Mouse (Mus musculus): ENCODE measurements at regions not wholly inside any gene's neighbourhood (a gene's known extent, or its start where the extent isn't known, plus 50 kb on each side); places are given as distances from the start of the nearest gene placed in this dataset.

DNA sequence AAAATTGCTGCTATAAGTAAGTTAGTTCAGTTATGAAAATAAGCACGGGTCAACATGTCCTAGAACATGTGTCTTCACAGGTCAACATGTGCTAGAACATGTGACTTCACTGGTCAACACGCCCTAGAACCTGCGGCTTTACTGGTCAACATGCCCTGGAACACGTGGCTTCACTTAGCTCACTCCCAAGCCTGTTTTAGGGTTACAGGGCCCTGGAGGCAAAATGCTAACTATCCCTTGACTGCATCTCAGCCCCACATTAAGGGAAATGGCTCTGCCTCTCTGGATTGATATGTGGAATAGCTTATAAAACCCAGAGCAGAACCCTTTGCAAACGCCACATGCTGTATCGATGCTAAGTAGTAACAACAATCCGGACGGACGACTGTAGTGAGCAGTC is 67.8 kb downstream of the Nkx6-1 start:
- TF ChIP-seq POLR2A (IDR thresholded peaks at IDR 0.05; ENCODE audit: low read depth, low read length), result no peak
- TF ChIP-seq CTCF (IDR thresholded peaks at IDR 0.05; ENCODE audit: extremely low read depth, insufficient read length, insufficient replicate concordance, low read depth, low read length), result no peak
- 89% methylated on average over 9 of the region's 9 CpGs for WGBS
- no peaks in the 10 kb centered on the region for H3K36me3 ChIP-seq (ENCODE audit: control insufficient read depth, insufficient read depth, low read length)
- no peaks in the 10 kb centered on the region for H3K4me1 ChIP-seq (ENCODE audit: control insufficient read depth, insufficient read depth, insufficient read length, low read length)
- H3K27ac ChIP-seq (ENCODE audit: insufficient read depth, low read depth, low read length), result no peak overlapping the region
- H3K4me3 ChIP-seq (ENCODE audit: low read depth, low read length), result no peak overlapping the region
- no peaks in the 10 kb centered on the region for H3K27me3 ChIP-seq (ENCODE audit: control insufficient read depth, insufficient read depth, low read length)

DNA sequence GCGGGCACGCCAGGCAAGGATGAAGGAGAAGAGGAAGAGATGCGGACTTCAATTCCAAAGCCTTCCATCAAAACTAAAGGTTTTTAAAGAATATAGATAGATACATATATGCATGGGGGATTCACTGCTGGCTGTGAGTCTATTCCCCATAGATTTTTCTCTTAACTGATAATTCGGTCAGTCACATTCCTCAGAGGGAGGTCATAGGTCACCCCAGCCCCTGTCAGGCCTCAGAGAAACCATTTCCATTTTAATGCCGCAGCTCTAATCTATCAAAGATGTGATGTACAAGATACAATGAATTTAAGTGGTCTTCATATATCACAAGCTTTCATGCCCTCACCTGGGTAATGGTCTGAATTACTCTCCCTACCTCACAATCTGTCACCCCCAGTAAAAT is 73.6 kb downstream of the Nkx6-1 start:
- no peak for TF ChIP-seq CTCF (IDR thresholded peaks at IDR 0.05; ENCODE audit: extremely low read depth, insufficient read length, insufficient replicate concordance, low read depth, low read length)
- TF ChIP-seq POLR2A (IDR thresholded peaks at IDR 0.05; ENCODE audit: low read depth, low read length), result no peak
- H3K27ac ChIP-seq (ENCODE audit: insufficient read depth, low read depth, low read length), result no peak overlapping the region
- H3K36me3 ChIP-seq (ENCODE audit: control insufficient read depth, insufficient read depth, low read length), result no peaks in the 10 kb centered on the region
- WGBS, result 76% methylated on average over 5 of the region's 5 CpGs
- H3K4me1 ChIP-seq (ENCODE audit: control insufficient read depth, insufficient read depth, insufficient read length, low read length), result no peaks in the 10 kb centered on the region
- no peaks in the 10 kb centered on the region for H3K27me3 ChIP-seq (ENCODE audit: control insufficient read depth, insufficient read depth, low read length)
- no peak overlapping the region for H3K4me3 ChIP-seq (ENCODE audit: low read depth, low read length)

DNA sequence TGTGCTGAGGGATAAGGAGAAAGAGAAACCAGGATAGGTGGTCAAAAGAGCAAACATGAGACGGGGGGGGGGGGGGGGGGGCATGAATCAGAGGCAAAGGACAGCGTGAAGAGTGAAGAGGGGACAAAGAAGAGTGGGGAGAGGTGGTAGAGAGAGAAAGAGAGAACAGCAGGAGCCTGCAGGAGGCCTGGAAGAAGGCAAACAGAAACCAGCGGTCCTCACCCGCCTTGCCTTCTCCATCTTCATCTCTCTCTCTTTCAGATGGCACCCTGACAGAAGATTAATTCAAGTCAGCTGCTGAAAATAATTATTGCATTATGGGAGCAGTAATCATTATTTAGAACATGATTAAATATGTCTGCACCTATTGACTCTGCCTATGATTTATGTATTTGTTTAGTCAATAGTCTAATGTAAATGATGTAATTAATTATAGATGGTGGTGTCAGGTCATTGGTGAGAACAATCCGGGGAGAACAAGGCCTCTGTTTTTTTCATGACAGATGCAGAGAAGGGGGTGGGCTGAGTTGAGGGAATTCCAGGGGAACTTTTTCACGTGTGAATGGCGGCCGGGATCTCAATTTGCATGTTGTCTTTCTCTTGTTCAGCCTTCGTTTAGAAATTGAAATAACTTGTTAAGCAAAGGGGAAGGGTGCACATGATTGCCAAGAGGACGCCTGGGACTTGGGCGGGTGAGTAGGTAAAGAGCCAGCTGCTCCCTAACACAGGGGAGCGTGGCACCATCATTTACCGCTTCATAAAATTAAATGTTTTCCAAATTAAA is 74.3 kb downstream of the Nkx6-1 start:
- TF ChIP-seq POLR2A (IDR thresholded peaks at IDR 0.05; ENCODE audit: low read depth, low read length) (no peak), CTCF (IDR thresholded peaks at IDR 0.05; ENCODE audit: extremely low read depth, insufficient read length, insufficient replicate concordance, low read depth, low read length) (no peak)
- Histone ChIP-seq H3K36me3 (ENCODE audit: control insufficient read depth, insufficient read depth, low read length) (no peaks in the 10 kb centered on the region), H3K4me1 (ENCODE audit: control insufficient read depth, insufficient read depth, insufficient read length, low read length) (no peaks in the 10 kb centered on the region), H3K4me3 (ENCODE audit: low read depth, low read length) (no peak overlapping the region), H3K27ac (ENCODE audit: insufficient read depth, low read depth, low read length) (no peak overlapping the region), H3K27me3 (ENCODE audit: control insufficient read depth, insufficient read depth, low read length) (no peaks in the 10 kb centered on the region)
- 51% methylated on average over 13 of the region's 13 CpGs for WGBS

- WGBS, result 72% methylated on average over 15 of the region's 15 CpGs
- Histone ChIP-seq H3K4me1 (ENCODE audit: control insufficient read depth, insufficient read depth, insufficient read length, low read length) (no peaks in the 10 kb centered on the region), H3K27me3 (ENCODE audit: control insufficient read depth, insufficient read depth, low read length) (0 out of 2 replicates have a peak, but pooled peaks cover 3% of the 10 kb centered on the region), H3K27ac (ENCODE audit: insufficient read depth, low read depth, low read length) (no peak overlapping the region), H3K4me3 (ENCODE audit: low read depth, low read length) (no peak overlapping the region), H3K36me3 (ENCODE audit: control insufficient read depth, insufficient read depth, low read length) (no peaks in the 10 kb centered on the region)
- TF ChIP-seq CTCF (IDR thresholded peaks at IDR 0.05; ENCODE audit: extremely low read depth, insufficient read length, insufficient replicate concordance, low read depth, low read length), result no peak
- no peak for TF ChIP-seq POLR2A (IDR thresholded peaks at IDR 0.05; ENCODE audit: low read depth, low read length)
These were observed 91.8 kb downstream of the Nkx6-1 start for GRCm38 (mm10) chr5:101572966-101573365.

- WGBS, result 49% methylated on average over 7 of the region's 7 CpGs
- Histone ChIP-seq H3K36me3 (ENCODE audit: control insufficient read depth, insufficient read depth, low read length) (no peaks in the 10 kb centered on the region), H3K4me3 (ENCODE audit: low read depth, low read length) (no peak overlapping the region), H3K27ac (ENCODE audit: insufficient read depth, low read depth, low read length) (no peak overlapping the region), H3K4me1 (ENCODE audit: control insufficient read depth, insufficient read depth, insufficient read length, low read length) (no peaks in the 10 kb centered on the region), H3K27me3 (ENCODE audit: control insufficient read depth, insufficient read depth, low read length) (no peaks in the 10 kb centered on the region)
- TF ChIP-seq POLR2A (IDR thresholded peaks at IDR 0.05; ENCODE audit: low read depth, low read length), result no peak
- no peak for TF ChIP-seq CTCF (IDR thresholded peaks at IDR 0.05; ENCODE audit: extremely low read depth, insufficient read length, insufficient replicate concordance, low read depth, low read length)
These were observed 99.0 kb downstream of the Nkx6-1 start for GRCm38 (mm10) chr5:101565770-101566169.

GRCm38 (mm10) chr5:101560366-101560765 is 104.4 kb downstream of the Nkx6-1 start:
- TF ChIP-seq CTCF (IDR thresholded peaks at IDR 0.05; ENCODE audit: extremely low read depth, insufficient read length, insufficient replicate concordance, low read depth, low read length), result no peak
- no peak for TF ChIP-seq POLR2A (IDR thresholded peaks at IDR 0.05; ENCODE audit: low read depth, low read length)
- H3K27me3 ChIP-seq (ENCODE audit: control insufficient read depth, insufficient read depth, low read length), result no peaks in the 10 kb centered on the region
- no peak overlapping the region for H3K27ac ChIP-seq (ENCODE audit: insufficient read depth, low read depth, low read length)
- H3K4me1 ChIP-seq (ENCODE audit: control insufficient read depth, insufficient read depth, insufficient read length, low read length), result no peaks in the 10 kb centered on the region
- no peak overlapping the region for H3K4me3 ChIP-seq (ENCODE audit: low read depth, low read length)
- H3K36me3 ChIP-seq (ENCODE audit: control insufficient read depth, insufficient read depth, low read length), result no peaks in the 10 kb centered on the region

DNA sequence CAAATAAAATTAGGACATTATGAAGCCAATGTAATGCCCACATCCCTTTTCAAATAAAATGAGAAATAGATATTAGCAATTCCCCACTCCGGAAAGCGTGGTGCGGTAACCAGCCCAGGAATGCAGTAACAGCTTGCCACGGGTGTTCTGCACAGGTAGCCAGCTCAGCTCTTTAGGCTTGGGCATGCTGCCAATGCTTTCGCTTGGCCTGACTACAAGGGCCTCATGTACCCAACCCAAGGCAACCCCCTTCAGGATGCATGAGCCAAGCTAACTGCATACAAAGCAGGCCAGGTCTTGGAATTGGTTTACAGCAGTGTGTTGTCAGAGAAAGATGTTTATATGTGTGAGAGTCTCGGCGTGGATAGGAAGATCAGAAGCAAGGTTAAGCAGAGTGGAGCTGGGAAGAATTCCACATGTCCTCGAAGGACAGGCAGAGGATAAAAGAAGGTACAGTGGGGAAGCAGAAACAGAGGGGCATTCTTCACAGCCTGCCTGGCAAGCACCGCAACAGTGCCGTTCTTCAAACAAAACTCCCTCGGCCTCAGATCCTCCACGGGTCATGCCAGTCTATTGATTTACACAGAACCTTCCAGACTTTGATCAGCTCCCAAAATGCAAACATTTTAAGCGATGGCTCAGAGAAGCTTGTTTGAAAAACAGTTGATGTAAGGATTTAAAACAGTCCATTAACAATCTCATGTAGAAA is 106.4 kb downstream of the Nkx6-1 start:
- no peak for TF ChIP-seq CTCF (IDR thresholded peaks at IDR 0.05; ENCODE audit: extremely low read depth, insufficient read length, insufficient replicate concordance, low read depth, low read length)
- no peak for TF ChIP-seq POLR2A (IDR thresholded peaks at IDR 0.05; ENCODE audit: low read depth, low read length)
- H3K36me3 ChIP-seq (ENCODE audit: control insufficient read depth, insufficient read depth, low read length), result no peaks in the 10 kb centered on the region
- 53% methylated on average over 13 of the region's 13 CpGs for WGBS

More for the DNA sequence above, 106.4 kb downstream of the Nkx6-1 start:
- Histone ChIP-seq H3K4me1 (ENCODE audit: control insufficient read depth, insufficient read depth, insufficient read length, low read length) (no peaks in the 10 kb centered on the region), H3K27me3 (ENCODE audit: control insufficient read depth, insufficient read depth, low read length) (no peaks in the 10 kb centered on the region), H3K4me3 (ENCODE audit: low read depth, low read length) (no peak overlapping the region), H3K27ac (ENCODE audit: insufficient read depth, low read depth, low read length) (no peak overlapping the region)
